Mouse (Mus musculus): Measurements from ENCODE around the gene Tmem205.

- no peak for TF ChIP-seq POLR2A (IDR thresholded peaks at IDR 0.05; ENCODE audit: insufficient read depth, low read depth, low read length)
- no peak for TF ChIP-seq CTCF (IDR thresholded peaks at IDR 0.05)
Measured at GRCm38 (mm10) chr9:21944267-21944666, 16.9 kb upstream of the Tmem205 start.
